Mouse (Mus musculus): ENCODE results near the gene Pex5. TPM values are rescaled to one million over a fixed set of nuclear protein-coding genes. Genes with fewer than 3 reads are reported as not detected.
"Not testable (repeated sequence)": the region's sequence is repeated elsewhere in the genome, so short reads cannot be mapped to it uniquely, and the experiment has no call there.

The Pex5 gene
- polyA plus RNA-seq, 1 experiment, result 62.8 TPM

GRCm38 (mm10) chr6:124427289-124427688, 12.4 kb upstream of the Pex5 start:
- H3K27ac ChIP-seq (ENCODE audit: insufficient read depth, low read depth, low read length), result no peak overlapping the region
- DNase-seq, result no peak
- no peak overlapping the region for H3K4me3 ChIP-seq (ENCODE audit: insufficient read depth, low read depth, low read length)
- WGBS, result 80% methylated on average over 7 of the region's 7 CpGs
- H3K27me3 ChIP-seq (replicated peaks; ENCODE audit: control insufficient read depth, insufficient read depth, low read length), result no peaks in the 10 kb centered on the region
- H3K36me3 ChIP-seq (ENCODE audit: control insufficient read depth, insufficient read depth, low read length), result no peaks in the 10 kb centered on the region
- H3K4me1 ChIP-seq (ENCODE audit: control insufficient read depth, insufficient read depth, low read length), result peaks cover 3% of the 10 kb centered on the region; the same call in 1 of the 2 replicates
- TF ChIP-seq CTCF (conservative IDR thresholded peaks at IDR 0.05; ENCODE audit: insufficient read depth, insufficient read length, low read depth, low read length) (no peak), POLR2A (IDR thresholded peaks at IDR 0.05; ENCODE audit: low read depth, low read length) (no peak)

- TF ChIP-seq CTCF (conservative IDR thresholded peaks at IDR 0.05; ENCODE audit: insufficient read depth, insufficient read length, low read depth, low read length) (no peak), POLR2A (IDR thresholded peaks at IDR 0.05; ENCODE audit: low read depth, low read length) (no peak)
- no peak for DNase-seq
- Histone ChIP-seq H3K4me3 (ENCODE audit: insufficient read depth, low read depth, low read length) (no peak overlapping the region), H3K36me3 (ENCODE audit: control insufficient read depth, insufficient read depth, low read length) (no peaks in the 10 kb centered on the region), H3K27me3 (replicated peaks; ENCODE audit: control insufficient read depth, insufficient read depth, low read length) (no peaks in the 10 kb centered on the region), H3K27ac (ENCODE audit: insufficient read depth, low read depth, low read length) (no peak overlapping the region), H3K4me1 (ENCODE audit: control insufficient read depth, insufficient read depth, low read length) (peaks cover 3% of the 10 kb centered on the region; the same call in 1 of the 2 replicates)
- WGBS, result 86% methylated on average over 3 of the region's 3 CpGs
These were observed 11.7 kb upstream of the Pex5 start for GRCm38 (mm10) chr6:124426604-124427003.

DNA sequence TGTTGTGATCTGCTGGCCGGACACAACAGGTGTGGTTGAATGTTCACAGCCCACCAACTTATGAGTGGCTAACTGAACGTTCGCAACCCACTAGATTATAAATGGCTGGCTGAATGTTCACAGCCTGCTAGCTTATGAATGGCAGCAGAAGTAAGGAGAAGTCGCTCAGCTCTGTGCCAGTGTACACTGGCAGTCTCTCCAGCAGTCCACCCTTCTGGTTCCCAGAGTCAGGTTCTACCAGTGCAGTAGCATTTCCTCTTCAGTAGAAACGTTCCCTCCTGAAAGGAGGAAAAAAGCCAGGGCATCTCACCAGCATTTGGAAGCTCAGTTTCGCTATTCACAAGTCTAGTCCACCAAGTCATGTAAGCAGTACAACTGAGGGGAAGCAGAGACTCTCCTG, 10.7 kb upstream of the Pex5 start:
- H3K27ac ChIP-seq (ENCODE audit: insufficient read depth, low read depth, low read length), result no peak overlapping the region
- H3K36me3 ChIP-seq (ENCODE audit: control insufficient read depth, insufficient read depth, low read length), result no peaks in the 10 kb centered on the region
- WGBS, result 73% methylated on average over 6 of the region's 6 CpGs
- H3K27me3 ChIP-seq (replicated peaks; ENCODE audit: control insufficient read depth, insufficient read depth, low read length), result no peaks in the 10 kb centered on the region
- no peak for DNase-seq
- TF ChIP-seq CTCF (conservative IDR thresholded peaks at IDR 0.05; ENCODE audit: insufficient read depth, insufficient read length, low read depth, low read length) (no peak), POLR2A (IDR thresholded peaks at IDR 0.05; ENCODE audit: low read depth, low read length) (no peak)
- H3K4me1 ChIP-seq (ENCODE audit: control insufficient read depth, insufficient read depth, low read length), result peaks cover 3% of the 10 kb centered on the region; the same call in 1 of the 2 replicates
- H3K4me3 ChIP-seq (ENCODE audit: insufficient read depth, low read depth, low read length), result no peak overlapping the region

DNA sequence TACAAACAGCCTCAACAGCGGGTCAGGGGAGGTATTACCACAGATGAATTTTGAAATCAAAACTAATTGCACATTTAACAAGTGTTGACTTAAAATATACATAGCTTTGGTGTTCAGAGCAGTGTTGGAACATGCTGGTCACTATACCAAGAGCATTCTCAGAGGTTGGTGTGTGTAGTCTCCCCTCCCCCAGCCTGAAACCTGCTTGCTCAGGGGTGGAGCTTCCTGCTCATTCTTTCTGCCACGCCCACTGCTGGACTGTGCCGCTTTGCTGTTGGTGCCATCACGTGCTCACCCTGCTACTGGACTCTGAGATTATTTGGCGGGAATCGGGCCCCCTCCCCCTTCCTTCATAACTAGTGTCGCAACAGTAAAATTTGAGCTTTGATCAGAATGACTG, 10.2 kb upstream of the Pex5 start:
- peak; percentile 77 for DNase-seq
- whole genome bisulfite sequencing, result 48% methylated on average over 7 of the region's 7 CpGs
- not testable (repeated sequence) for H3K27ac ChIP-seq (ENCODE audit: insufficient read depth, low read depth, low read length)

GRCm38 (mm10) chr6:124424068-124424498, 9.2 kb upstream of the Pex5 start:
- Histone ChIP-seq H3K27me3 (replicated peaks; ENCODE audit: control insufficient read depth, insufficient read depth, low read length) (no peaks in the 10 kb centered on the region), H3K4me1 (ENCODE audit: control insufficient read depth, insufficient read depth, low read length) (peaks cover 3% of the 10 kb centered on the region; the same call in 1 of the 2 replicates), H3K36me3 (ENCODE audit: control insufficient read depth, insufficient read depth, low read length) (no peaks in the 10 kb centered on the region), H3K27ac (ENCODE audit: insufficient read depth, low read depth, low read length) (no peak overlapping the region), H3K4me3 (ENCODE audit: insufficient read depth, low read depth, low read length) (no peak overlapping the region)
- DNase-seq, result no peak
- TF ChIP-seq POLR2A (IDR thresholded peaks at IDR 0.05; ENCODE audit: low read depth, low read length) (no peak), CTCF (conservative IDR thresholded peaks at IDR 0.05; ENCODE audit: insufficient read depth, insufficient read length, low read depth, low read length) (no peak)
- WGBS, result 53% methylated on average over 1 of the region's 1 CpGs

More for the DNA sequence above, 10.2 kb upstream of the Pex5 start:
- H3K36me3 ChIP-seq (ENCODE audit: control insufficient read depth, insufficient read depth, low read length); H3K4me3 ChIP-seq (ENCODE audit: insufficient read depth, low read depth, low read length); H3K27me3 ChIP-seq (replicated peaks; ENCODE audit: control insufficient read depth, insufficient read depth, low read length); H3K4me1 ChIP-seq (ENCODE audit: control insufficient read depth, insufficient read depth, low read length): not testable (repeated sequence)

GRCm38 (mm10) chr6:124418686-124419085, 3.8 kb upstream of the Pex5 start:
- H3K36me3 ChIP-seq (ENCODE audit: control insufficient read depth, insufficient read depth, low read length), result no peaks in the 10 kb centered on the region
- no peak overlapping the region for H3K4me3 ChIP-seq (ENCODE audit: insufficient read depth, low read depth, low read length)
- WGBS, result 69% methylated on average over 3 of the region's 3 CpGs
- TF ChIP-seq POLR2A (IDR thresholded peaks at IDR 0.05; ENCODE audit: low read depth, low read length), result no peak
- no peak for TF ChIP-seq CTCF (conservative IDR thresholded peaks at IDR 0.05; ENCODE audit: insufficient read depth, insufficient read length, low read depth, low read length)
- H3K27me3 ChIP-seq (replicated peaks; ENCODE audit: control insufficient read depth, insufficient read depth, low read length), result no peaks in the 10 kb centered on the region
- H3K27ac ChIP-seq (ENCODE audit: insufficient read depth, low read depth, low read length), result no peak overlapping the region
- peak; percentile 72 for DNase-seq
- H3K4me1 ChIP-seq (ENCODE audit: control insufficient read depth, insufficient read depth, low read length), result peaks cover 4% of the 10 kb centered on the region; the same call in 1 of the 2 replicates

DNA sequence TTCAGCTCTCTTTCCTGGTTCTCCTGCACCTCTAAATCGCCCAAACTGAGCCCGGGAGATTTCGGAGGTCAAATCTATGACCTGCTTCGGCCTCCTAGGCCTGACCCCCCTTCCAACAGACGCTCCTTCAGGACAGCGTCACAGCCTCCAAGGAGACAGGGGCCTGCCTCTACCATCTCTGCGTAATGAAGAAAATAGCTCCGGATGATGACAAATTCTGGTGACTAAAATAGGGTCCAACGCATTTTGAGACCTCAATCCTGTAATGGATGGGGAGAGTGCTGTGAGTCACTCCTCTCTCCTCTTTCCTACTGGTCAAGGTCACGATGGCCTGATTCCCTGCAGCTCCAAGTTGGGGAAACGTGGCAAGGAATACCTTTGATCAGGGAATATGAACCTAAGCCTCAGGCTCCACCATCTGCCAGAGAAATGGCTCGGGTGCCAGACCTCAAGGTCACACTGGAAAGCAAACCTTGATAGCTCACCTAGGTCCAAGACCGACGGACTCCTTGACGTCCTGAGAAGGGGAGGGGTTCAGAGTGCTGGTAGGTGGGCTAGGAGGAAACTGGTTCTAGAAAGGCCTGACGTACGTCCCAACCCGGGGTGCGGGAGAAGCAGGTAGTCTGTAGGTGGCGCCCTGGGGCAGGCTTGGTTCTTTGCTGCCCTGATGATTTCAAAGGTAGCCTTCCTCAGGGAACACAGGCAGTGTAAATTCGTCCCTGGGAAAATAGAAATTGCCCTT, 651 bp upstream of the Pex5 start:
- H3K27me3 ChIP-seq (replicated peaks; ENCODE audit: control insufficient read depth, insufficient read depth, low read length), result no peaks in the 10 kb centered on the region
- H3K27ac ChIP-seq (ENCODE audit: insufficient read depth, low read depth, low read length), result peak overlapping the region; percentile 99
- no peak for TF ChIP-seq POLR2A (IDR thresholded peaks at IDR 0.05; ENCODE audit: low read depth, low read length)
- peak; percentile 86 for TF ChIP-seq CTCF (conservative IDR thresholded peaks at IDR 0.05; ENCODE audit: insufficient read depth, insufficient read length, low read depth, low read length)
- 1% methylated on average over 21 of the region's 21 CpGs for WGBS
- peak; percentile 94 for DNase-seq
- H3K4me3 ChIP-seq (ENCODE audit: insufficient read depth, low read depth, low read length), result peak overlapping the region; percentile 97
- no peaks in the 10 kb centered on the region; the same call in 1 of the 2 replicates for H3K36me3 ChIP-seq (ENCODE audit: control insufficient read depth, insufficient read depth, low read length)
- peaks cover 4% of the 10 kb centered on the region; the same call in 1 of the 2 replicates for H3K4me1 ChIP-seq (ENCODE audit: control insufficient read depth, insufficient read depth, low read length)
